Mouse (Mus musculus): Measurements from ENCODE around the gene Uba2. TPM values are rescaled to one million over a fixed set of nuclear protein-coding genes. Genes with fewer than 3 reads are reported as not detected.
"Not testable (repeated sequence)": the region's sequence is repeated elsewhere in the genome, so short reads cannot be mapped to it uniquely, and the experiment has no call there.

The Uba2 gene
- polyA plus RNA-seq, 1 experiment: 98.0 TPM

DNA sequence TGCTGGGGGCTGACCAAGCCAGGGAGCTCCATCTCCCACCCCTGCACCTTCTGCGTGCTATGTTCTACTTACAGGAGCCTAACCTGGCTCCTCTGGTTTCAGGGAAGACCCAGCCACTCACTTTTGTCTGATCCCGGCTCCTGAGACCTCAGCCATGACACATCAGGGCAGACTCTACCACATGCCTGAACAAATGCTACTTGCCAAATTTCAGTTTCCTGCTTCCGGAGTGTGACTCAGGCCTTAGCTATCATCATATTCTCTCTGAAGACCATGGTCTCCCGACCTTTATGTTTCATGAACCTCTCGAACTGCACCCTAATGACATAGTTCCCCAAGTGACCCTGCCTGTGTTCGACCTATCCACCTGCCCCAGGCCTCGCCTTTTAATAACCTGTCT, 43.9 kb upstream of the Uba2 start:
- Histone ChIP-seq H3K79me2 (ENCODE audit: control insufficient read depth, insufficient read depth) (no peaks in the 10 kb centered on the region), H3K27me3 (ENCODE audit: control insufficient read depth, insufficient read depth, insufficient read length) (no peaks in the 10 kb centered on the region), H3K4me3 (ENCODE audit: insufficient read depth, poor library complexity, severe bottlenecking) (no peak overlapping the region), H3ac (ENCODE audit: control insufficient read depth, insufficient read length, low read depth) (no peak overlapping the region), H3K79me3 (ENCODE audit: low read depth) (no peaks in the 10 kb centered on the region), H3K36me3 (ENCODE audit: control insufficient read depth, insufficient read depth) (peaks cover 92% of the 10 kb centered on the region)
- TF ChIP-seq CEBPB (IDR thresholded peaks at IDR 0.05; ENCODE audit: low read depth): no peak
- no peak for TF ChIP-seq USF1 (IDR thresholded peaks at IDR 0.05; ENCODE audit: low read depth)
- TF ChIP-seq MAX (IDR thresholded peaks at IDR 0.05): no peak
- TF ChIP-seq FOSL1 (IDR thresholded peaks at IDR 0.05; ENCODE audit: insufficient read depth, low read length, poor library complexity, severe bottlenecking): no peak
- no peak for TF ChIP-seq CTCF (IDR thresholded peaks at IDR 0.05; ENCODE audit: control insufficient read depth, insufficient read depth, insufficient read length)
- no peak for TF ChIP-seq MYOG (IDR thresholded peaks at IDR 0.05; ENCODE audit: control insufficient read depth, extremely low read depth, insufficient read length)
- TF ChIP-seq MYOD1 (IDR thresholded peaks at IDR 0.05; ENCODE audit: control insufficient read depth, insufficient read length, low read depth): no peak

DNA sequence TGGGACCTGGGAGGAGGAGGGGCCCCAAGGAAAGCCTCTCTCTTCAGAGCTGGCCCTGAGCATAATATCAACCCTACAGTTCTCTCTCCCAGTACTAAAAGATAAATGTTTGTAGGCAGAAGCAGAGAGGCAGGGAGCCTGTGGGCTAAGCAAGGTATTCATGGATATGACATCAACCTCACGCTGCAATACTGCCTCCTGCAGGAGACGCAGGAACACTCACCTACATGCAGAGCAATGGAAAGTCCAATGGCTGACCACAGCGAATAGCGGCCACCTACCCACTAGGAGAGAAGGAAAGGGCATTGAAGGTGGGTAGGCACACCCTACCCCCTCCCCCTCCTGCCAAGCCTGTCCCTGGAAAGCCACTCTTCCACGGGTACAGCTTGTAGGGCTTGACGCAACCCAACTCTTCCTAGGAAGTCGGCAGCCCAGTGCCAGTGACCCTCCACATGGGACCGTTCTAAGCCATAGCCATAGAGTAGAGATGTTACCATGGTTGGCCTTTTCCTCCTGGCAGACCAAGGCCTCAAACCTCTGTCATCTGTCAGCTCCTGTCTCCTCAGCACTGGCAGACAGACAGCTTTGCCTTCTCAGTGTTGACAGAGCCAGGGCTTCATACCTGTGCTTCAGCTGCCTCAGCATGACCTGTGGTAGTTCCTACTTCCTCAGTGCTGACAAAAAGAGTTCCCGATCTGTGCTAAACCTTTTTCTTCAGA, 38.8 kb upstream of the Uba2 start:
- Histone ChIP-seq H3K4me3 (ENCODE audit: insufficient read depth, poor library complexity, severe bottlenecking) (no peak overlapping the region), H3ac (ENCODE audit: control insufficient read depth, insufficient read length, low read depth) (no peak overlapping the region), H3K79me3 (ENCODE audit: low read depth) (no peaks in the 10 kb centered on the region), H3K27me3 (ENCODE audit: control insufficient read depth, insufficient read depth, insufficient read length) (no peaks in the 10 kb centered on the region), H3K36me3 (ENCODE audit: control insufficient read depth, insufficient read depth) (peaks cover 94% of the 10 kb centered on the region), H3K79me2 (ENCODE audit: control insufficient read depth, insufficient read depth) (no peaks in the 10 kb centered on the region)
- TF ChIP-seq MYOD1 (IDR thresholded peaks at IDR 0.05; ENCODE audit: control insufficient read depth, insufficient read length, low read depth): no peak
- no peak for TF ChIP-seq MYOG (IDR thresholded peaks at IDR 0.05; ENCODE audit: control insufficient read depth, extremely low read depth, insufficient read length)
- TF ChIP-seq MAX (IDR thresholded peaks at IDR 0.05): no peak
- TF ChIP-seq USF1 (IDR thresholded peaks at IDR 0.05; ENCODE audit: low read depth): no peak

DNA sequence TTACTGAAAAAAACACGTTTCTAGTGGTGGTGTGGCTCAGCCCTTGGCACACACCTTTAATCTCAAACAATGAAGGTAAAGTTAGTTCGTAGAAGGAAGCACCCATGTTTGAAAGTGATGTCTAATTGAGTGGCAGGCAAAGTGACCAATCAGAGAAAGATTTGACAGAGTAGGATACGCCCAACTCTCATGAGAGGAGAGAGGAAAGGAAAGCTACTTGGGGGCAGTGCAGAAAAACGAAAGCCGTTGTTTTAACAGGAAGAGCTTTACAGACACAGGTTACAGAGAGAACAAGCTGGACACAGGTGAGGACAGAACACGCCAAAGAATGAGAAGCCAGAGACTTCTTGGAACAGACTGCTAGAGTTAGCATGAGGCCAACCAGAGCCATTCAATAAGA, 36.9 kb upstream of the Uba2 start:
- Histone ChIP-seq H3K4me3 (ENCODE audit: insufficient read depth, poor library complexity, severe bottlenecking) (no peak overlapping the region), H3K79me3 (ENCODE audit: low read depth) (no peaks in the 10 kb centered on the region), H3K27me3 (ENCODE audit: control insufficient read depth, insufficient read depth, insufficient read length) (no peaks in the 10 kb centered on the region), H3ac (ENCODE audit: control insufficient read depth, insufficient read length, low read depth) (no peak overlapping the region), H3K79me2 (ENCODE audit: control insufficient read depth, insufficient read depth) (no peaks in the 10 kb centered on the region), H3K36me3 (ENCODE audit: control insufficient read depth, insufficient read depth) (peaks cover 94% of the 10 kb centered on the region)
- no peak for TF ChIP-seq CTCF (IDR thresholded peaks at IDR 0.05; ENCODE audit: control insufficient read depth, insufficient read depth, insufficient read length)
- no peak for TF ChIP-seq CEBPB (IDR thresholded peaks at IDR 0.05; ENCODE audit: low read depth)
- no peak for TF ChIP-seq USF1 (IDR thresholded peaks at IDR 0.05; ENCODE audit: low read depth)
- no peak for TF ChIP-seq MAX (IDR thresholded peaks at IDR 0.05)
- no peak for TF ChIP-seq MYOG (IDR thresholded peaks at IDR 0.05; ENCODE audit: control insufficient read depth, extremely low read depth, insufficient read length)
- TF ChIP-seq MYOD1 (IDR thresholded peaks at IDR 0.05; ENCODE audit: control insufficient read depth, insufficient read length, low read depth): no peak
- no peak for TF ChIP-seq FOSL1 (IDR thresholded peaks at IDR 0.05; ENCODE audit: insufficient read depth, low read length, poor library complexity, severe bottlenecking)

DNA sequence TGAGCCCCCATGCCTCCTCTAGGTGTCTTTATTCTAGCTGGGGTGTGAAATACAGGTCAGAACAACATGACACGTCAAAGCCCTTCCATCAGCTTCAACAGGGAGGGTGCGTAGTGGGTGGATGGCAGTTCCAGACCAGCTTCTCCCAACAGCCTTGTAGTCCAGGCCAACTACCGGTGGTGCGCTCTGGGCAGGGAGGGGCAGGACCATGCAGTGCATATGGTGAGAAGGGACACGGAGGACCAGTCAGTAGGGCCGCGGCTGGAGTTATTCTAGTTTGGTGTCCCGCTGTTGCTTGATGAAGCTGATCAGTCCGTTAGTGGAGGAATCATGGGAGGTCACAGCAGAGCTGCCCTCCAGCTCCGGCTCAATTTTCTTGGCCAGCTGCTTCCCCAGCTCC, 32.7 kb upstream of the Uba2 start:
- peaks cover 67% of the 10 kb centered on the region for H3K36me3 ChIP-seq (ENCODE audit: control insufficient read depth, insufficient read depth)
- H3ac ChIP-seq (ENCODE audit: control insufficient read depth, insufficient read length, low read depth); H3K4me3 ChIP-seq (ENCODE audit: insufficient read depth, poor library complexity, severe bottlenecking); H3K27me3 ChIP-seq (ENCODE audit: control insufficient read depth, insufficient read depth, insufficient read length); H3K79me3 ChIP-seq (ENCODE audit: low read depth); H3K79me2 ChIP-seq (ENCODE audit: control insufficient read depth, insufficient read depth): not testable (repeated sequence)

DNA sequence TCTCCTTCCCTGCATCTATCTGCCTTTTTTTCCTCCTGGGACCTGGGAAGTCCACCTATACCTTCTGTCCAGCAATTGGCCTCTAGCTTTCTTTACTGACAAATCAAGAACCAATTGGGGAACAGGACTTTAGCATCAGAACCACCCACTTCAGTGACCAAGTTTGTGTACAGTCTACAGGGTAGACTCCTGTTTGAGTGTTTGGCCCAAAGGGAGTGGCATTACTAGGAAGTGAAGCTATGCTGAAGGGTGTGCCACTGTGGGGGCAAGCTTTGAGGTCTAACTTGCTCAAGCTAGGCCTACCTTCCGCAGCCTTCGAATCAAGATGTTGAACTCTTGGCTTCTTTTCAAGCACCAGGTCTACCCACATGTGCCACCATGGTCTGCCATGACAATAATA, 31.4 kb upstream of the Uba2 start:
- Histone ChIP-seq H3ac (ENCODE audit: control insufficient read depth, insufficient read length, low read depth) (no peak overlapping the region), H3K79me3 (ENCODE audit: low read depth) (no peaks in the 10 kb centered on the region), H3K79me2 (ENCODE audit: control insufficient read depth, insufficient read depth) (peaks cover 4% of the 10 kb centered on the region), H3K4me3 (ENCODE audit: insufficient read depth, poor library complexity, severe bottlenecking) (no peak overlapping the region), H3K27me3 (ENCODE audit: control insufficient read depth, insufficient read depth, insufficient read length) (no peaks in the 10 kb centered on the region), H3K36me3 (ENCODE audit: control insufficient read depth, insufficient read depth) (peaks cover 54% of the 10 kb centered on the region)
- TF ChIP-seq CTCF (IDR thresholded peaks at IDR 0.05; ENCODE audit: control insufficient read depth, insufficient read depth, insufficient read length) (no peak), MAX (IDR thresholded peaks at IDR 0.05) (no peak), MYOD1 (IDR thresholded peaks at IDR 0.05; ENCODE audit: control insufficient read depth, insufficient read length, low read depth) (no peak), USF1 (IDR thresholded peaks at IDR 0.05; ENCODE audit: low read depth) (no peak), FOSL1 (IDR thresholded peaks at IDR 0.05; ENCODE audit: insufficient read depth, low read length, poor library complexity, severe bottlenecking) (no peak), CEBPB (IDR thresholded peaks at IDR 0.05; ENCODE audit: low read depth) (no peak), MYOG (IDR thresholded peaks at IDR 0.05; ENCODE audit: control insufficient read depth, extremely low read depth, insufficient read length) (no peak)

DNA sequence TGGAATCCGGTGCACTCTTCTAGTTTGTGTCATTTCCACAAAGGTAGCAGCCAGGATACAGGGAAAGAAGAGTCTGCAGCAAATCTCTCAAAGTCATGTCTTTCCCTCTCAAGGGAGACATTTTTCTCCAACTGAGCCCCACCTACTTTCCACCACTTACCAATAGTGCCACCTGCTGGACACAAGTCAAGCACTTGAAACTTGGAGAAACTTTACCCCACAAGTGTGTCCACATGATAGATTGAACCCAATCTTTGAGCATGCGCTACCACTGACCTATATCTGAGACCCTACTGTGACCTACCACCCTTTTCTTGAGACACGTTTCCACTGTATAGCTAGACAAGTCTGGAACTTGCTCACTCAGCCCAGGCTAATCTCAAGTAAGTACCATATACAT, 28.9 kb upstream of the Uba2 start:
- Histone ChIP-seq H3ac (ENCODE audit: control insufficient read depth, insufficient read length, low read depth) (no peak overlapping the region), H3K27me3 (ENCODE audit: control insufficient read depth, insufficient read depth, insufficient read length) (no peaks in the 10 kb centered on the region), H3K4me3 (ENCODE audit: insufficient read depth, poor library complexity, severe bottlenecking) (no peak overlapping the region), H3K36me3 (ENCODE audit: control insufficient read depth, insufficient read depth) (peaks cover 36% of the 10 kb centered on the region), H3K79me2 (ENCODE audit: control insufficient read depth, insufficient read depth) (peaks cover 24% of the 10 kb centered on the region), H3K79me3 (ENCODE audit: low read depth) (peaks cover 5% of the 10 kb centered on the region)
- TF ChIP-seq CEBPB (IDR thresholded peaks at IDR 0.05; ENCODE audit: low read depth) (no peak), MYOG (IDR thresholded peaks at IDR 0.05; ENCODE audit: control insufficient read depth, extremely low read depth, insufficient read length) (no peak), MYOD1 (IDR thresholded peaks at IDR 0.05; ENCODE audit: control insufficient read depth, insufficient read length, low read depth) (no peak), FOSL1 (IDR thresholded peaks at IDR 0.05; ENCODE audit: insufficient read depth, low read length, poor library complexity, severe bottlenecking) (no peak)
